Mouse (Mus musculus) WW6 (cell line): Measurements from ENCODE around the gene Rap1gds1.

Source experiments
- DNase-seq: peaks from one replicate; pipeline ENCODE4 v3.0.0-alpha.2; 2013; ENCODE audit warnings: low read depth, low spot score

Rap1gds1 gene

DNA sequence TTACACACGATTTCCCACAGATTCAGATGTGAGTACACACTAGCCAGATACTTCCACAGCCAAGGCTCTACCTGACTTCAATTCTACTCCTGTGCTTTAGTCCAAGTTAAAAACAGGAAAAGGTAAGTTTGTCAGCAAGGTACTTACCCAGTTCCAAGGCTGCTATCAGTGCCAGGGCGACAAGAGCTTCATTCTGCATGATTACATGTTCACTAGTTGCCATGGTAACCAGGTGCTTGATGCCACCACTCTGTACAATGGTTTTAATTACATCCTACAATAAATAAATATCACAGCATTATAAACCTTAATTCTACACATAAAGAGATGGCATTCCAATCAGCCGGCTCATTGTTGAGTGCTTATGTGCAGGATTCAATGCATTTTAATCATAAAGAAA lies 129.5 kb downstream of the Rap1gds1 start:
- DNase-seq, result no peak

DNA sequence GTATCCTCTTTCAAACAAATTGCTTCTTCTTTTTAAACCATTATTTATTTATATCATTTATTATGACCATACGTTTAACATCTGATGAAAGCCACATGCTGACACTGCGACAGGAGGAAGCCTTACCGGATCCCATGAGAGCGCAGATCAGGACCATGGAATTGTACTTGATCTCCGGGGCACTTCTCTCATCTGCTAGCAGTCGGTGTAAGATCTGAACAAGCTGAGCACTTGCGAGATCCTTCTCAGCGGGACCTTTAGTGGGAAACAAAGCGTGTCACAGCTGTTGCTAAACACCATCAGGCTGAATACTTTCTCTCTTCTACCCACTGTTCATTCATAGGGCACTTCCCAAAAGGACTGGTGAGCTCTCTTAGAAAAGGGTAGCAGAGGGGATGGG lies 133.4 kb downstream of the Rap1gds1 start:
- DNase-seq, result no peak

DNA sequence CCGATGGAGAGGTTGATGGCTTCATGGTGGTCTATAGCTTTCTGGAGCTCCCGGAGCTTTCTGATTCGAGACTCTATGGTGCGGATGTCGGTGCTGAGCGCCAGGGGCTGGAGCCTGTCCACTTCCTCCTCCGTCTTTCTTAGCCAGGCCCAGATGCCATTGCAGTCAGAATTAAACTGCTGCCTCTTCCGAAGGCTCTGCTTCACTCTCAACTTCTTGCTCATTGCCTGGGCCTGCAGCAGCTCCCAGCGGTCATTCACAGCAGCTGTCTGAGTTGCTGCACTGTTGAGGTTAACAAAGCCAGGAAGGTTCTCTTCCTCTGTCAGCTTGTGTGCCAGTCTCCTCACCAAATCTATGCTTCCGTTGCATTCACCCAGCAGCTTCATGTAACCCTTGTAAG lies 137.8 kb downstream of the Rap1gds1 start:
- DNase-seq, result no peak

DNA sequence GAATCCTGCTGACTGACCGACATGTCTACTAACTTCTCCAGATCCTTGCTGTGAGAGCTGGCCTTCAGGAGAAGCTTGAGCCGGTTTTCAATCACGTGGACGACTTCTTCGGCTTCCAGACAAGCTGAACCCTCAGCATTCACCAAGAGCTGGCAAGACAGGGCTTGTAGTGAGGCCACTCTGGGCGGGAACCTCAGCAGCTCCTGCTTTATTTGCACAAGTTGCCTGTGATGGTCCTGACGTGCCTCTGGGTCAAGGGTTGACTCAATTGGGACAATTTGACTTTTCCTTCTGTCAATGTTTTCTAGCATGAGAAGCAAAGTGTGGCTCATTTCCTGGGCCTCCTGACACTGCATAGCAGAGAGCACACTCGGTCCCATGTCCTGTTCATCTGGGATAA lies 138.2 kb downstream of the Rap1gds1 start:
- DNase-seq, result no peak

DNA sequence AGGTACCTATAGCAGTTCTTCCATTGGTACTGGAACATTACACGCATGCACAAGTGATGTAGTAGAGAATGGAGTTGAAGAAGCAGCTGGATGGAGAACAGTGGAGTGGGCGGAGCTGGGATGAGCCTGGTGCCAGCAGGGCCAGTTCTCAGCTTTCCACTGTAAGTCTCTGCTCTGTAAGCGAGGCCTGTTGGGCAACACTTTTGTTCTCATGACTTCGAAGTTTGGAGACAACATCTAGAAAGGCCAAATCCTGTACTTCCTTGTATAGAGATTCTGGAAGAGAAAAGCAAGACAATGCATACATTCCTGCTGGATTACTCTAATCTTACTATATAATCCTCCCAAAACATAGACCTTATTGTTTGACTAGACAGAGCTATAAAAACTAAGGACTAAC lies 147.6 kb downstream of the Rap1gds1 start:
- DNase-seq, result no peak

DNA sequence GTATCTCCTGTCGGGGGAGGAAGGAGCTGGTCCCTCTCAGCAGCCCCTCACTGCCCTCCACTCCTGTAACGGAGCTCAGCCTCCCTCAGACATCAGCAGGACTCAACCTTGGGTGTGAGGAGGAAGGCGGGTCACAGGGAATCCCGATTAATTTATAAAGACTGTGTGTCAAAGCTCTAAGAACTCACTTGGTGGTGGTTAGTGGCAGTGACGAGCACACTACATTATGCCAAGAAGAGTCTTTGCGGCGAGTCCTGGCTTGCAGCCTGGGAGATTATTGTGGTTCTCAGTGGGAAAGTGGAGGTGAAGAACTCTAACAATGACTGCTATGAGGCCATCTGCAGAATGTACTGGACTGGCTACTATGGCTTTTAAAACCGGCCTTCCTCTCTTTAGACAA lies 148.8 kb downstream of the Rap1gds1 start:
- no peak for DNase-seq

DNA sequence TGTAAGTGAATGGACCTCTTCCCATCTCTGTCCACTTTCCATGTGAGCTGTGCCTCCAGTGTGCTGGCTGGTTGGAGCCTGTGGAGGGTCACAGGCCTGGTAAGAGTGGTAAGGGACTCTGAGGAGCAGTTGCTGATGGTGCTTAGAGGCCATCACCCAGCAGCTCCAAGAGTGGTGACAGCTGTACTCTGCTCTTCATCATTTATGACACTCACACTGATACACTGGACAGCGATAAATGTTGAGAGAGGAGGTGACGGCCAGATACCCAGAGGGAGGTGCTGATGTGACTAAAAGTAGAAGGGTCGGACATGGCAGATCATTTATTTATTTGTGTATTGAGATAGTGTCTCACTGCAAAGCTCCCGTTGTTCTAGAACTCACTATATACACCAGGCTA lies 156.8 kb downstream of the Rap1gds1 start:
- no peak for DNase-seq

DNA sequence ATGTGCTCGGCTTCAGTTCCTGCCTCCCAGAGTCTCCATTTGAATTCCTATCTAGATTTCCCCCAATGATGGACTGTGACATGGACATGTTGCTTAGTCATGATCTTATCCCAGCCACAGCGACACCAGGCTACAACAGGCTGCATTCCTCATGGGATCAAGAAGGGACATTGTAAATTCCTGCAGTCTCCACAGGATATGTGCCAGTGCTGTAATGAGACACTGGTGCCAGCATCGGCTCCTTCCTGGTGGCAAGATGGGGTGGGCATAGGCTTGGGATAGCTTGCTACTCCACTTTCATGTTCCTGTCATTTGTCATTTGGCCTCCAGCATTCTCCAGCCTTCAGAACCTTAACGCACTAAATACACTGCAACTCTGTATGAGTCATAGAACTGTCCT lies 158.0 kb downstream of the Rap1gds1 start:
- no peak for DNase-seq

DNA sequence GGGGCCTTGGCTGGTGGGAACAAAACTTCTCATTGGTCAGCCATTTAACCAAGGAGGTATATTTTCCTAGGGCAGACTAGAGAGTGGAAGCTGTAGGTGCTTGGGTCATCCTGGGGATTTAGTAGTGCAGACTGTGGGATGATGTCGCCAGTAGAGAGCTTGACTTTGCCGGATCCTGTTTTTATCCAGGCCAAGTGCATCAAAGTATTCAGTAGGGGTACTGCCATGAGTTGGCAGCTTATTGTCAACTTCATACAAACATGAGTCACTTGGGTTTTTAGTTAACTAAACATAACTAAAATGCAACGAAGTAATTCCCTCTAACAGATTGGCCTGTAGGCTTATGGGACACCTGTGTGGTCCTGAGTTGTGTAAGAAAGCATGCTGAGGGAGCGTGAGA lies 158.4 kb downstream of the Rap1gds1 start:
- DNase-seq, result no peak

DNA sequence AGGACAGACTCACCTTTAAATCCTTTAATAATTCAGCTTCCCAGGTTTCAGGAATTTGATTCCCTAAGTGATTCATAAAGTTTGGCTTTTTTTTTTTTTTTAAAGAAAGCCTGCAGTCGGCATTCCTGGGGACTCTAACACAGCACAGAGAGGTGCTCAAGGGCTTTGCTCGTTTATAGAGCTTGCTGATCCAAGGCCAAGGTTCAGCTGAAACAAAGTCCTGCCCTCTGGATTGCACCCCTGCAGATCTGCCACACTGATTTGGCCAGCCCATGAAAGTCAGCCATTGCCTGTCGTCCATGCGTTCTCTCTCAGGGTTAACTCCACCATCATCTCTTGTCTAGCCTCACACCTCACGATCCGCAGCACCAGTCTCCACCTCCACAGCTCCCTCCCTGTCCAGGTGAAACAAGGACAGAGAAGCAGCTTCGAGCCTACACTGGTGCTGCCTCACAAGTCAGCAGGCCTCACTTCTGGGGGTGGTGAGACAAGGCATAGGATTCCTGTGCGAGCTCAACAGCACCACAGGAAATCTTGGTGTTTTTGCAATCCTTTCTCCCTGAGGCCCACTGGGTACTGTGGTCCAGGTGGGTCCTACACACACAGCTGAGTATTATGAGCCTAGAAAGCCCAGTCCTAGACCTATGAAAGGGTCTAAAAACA lies 160.2 kb downstream of the Rap1gds1 start:
- no peak for DNase-seq

DNA sequence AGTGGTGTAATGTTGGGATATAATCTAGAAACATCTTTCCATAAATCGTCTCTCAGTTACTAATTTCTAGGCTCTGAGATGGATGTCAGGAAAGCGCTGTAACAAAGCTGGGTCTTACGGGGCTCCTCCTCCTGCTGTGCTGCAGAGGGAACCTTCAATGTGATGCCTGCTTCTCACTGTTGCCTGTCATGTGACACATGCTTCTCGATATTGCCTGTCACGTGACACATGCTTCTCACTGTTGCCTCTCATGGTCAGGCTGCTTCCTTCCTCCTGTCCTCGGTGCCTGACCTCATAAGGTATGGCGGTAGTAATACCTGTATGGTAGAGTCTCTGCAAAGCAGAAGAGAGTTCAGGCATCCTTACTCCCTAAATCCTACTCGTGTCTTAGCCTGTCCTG lies 162.5 kb downstream of the Rap1gds1 start:
- no peak for DNase-seq

DNA sequence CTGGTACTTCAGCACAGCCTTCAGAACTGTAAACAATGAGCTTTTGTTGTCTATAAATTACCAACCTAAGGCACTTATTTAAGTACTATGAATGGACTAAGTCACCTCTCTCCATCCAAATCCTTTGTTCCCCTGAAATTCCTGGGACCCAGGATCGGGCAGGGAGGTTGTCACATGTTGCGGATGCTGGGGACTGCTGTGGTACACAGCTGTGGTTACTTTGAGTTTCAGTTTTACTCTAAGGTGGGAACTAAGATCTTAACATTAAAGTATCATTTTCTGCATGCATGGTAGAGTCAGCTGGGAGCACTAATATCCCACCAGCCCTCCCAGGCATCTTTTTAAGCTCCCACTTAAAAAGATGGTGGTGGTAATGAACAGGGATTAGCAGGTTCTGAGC lies 165.7 kb downstream of the Rap1gds1 start:
- DNase-seq, result no peak

DNA sequence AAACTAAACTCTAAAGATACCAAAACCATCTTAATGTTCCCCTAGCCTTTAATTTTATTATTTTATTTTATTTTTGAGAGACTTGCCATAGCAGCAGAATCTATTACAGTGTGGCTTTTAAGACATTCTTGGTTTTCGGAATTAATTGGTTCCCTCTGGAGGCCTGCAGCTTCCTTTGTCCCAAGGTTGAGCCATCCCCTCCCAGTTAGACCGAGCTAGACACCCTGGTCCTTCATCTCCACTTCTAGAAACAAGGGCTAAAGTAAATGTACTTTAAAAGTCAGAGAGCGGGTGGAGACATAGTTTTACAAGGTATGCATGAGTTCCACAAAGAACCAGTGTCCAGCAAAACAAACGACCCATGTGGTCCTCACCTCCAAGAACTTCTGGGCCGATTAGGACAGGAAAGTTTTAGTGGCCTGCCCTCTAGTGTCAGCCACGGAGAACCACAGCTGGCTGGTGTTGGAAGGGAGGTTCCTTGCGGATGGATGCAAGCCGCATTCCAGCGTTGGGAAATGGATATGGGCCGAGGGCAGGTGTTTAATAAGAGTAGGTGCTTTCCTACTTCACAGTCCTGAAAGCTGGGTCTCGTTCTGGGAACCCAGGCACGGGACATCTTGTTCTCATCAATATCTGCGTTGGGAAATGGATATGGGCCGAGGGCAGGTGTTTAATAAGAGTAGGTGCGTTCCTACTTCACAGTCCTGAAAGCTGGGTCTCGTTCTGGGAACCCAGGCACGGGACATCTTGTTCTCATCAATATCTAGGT lies 168.7 kb downstream of the Rap1gds1 start:
- peak; percentile 52 for DNase-seq

DNA sequence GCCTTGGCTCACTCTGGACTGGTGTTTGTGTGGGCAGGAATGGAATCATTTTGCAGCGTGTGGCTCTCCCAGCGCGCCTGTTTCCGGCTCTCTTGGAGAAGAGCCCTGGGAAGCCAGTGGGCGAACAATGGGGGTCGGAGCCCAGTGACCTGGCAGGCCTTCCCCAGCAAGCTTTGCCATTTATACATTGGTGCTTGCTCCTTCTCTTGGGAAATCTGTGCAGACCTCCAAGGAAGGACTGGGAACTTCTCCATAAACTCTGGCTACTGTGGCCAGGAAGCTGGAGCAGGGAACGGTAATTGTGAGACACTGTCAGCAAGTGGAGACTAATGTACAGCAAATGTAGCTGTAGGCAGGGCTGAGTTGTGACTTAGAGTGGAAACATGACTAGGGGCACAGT lies 169.3 kb downstream of the Rap1gds1 start:
- no peak for DNase-seq

DNA sequence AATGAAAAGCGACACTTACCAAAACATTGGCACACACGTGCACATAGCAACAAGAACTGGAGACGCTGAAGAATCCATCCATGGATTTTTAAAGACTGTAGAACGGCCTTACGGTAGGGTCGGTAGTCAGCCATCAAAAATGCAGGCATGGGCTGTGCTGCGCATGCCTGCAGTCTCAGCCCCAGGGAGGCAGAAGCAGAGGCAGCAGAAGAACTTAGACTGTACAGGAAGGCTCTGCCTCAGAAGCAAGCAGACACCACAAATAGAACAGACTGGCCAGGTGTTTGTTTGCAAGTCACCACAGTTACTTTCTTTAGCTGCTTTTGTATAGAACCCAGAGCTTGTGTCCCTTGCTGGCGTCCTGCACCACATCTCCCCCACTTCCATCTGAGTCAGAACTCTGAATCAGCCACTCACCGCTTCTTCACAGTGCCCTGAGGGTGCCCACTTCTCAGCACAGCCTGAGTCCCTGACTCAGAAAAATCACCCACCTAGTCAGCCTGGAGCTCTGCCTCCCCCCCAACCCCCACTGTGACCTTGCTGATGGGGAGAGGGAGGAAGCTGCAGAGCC lies 174.3 kb downstream of the Rap1gds1 start:
- no peak for DNase-seq

DNA sequence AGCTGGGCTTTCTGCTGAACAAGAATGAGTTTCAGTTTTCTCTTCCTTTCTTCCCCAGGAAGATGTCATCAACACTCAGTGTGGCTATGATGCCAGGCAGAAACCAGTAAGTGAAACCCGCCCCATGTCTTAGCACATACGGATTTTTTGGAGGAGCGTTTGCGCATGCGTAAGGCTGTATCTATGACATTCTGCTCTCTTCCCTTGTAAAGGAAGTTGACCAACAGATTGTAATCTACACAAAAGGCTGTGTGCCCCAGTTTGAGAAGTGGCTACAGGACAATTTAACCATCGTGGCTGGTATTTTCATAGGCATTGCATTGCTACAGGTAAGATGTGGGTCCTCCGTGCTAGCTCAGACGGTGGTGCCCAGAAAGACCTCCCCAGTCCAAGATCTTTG lies 176.9 kb downstream of the Rap1gds1 start:
- no peak for DNase-seq

DNA sequence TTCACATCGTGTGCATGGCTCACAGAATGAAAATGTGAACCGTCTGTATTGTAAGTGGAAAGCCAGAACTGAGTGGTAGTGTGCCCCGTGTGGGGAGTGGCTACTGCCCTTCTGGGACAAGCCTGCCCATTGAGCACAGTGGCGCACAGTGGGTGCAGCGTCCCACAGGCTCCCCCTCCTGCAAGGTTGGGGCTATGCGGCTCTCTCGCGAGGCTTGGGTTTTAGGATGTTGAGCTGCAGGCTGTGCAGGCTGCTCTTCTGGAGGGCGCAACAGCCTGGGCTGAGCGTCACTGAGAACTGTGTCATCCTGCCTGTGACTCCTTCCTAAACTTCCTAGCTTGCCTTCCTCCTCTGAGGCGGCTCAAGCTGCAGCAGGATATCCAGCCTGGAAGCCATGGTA lies 177.5 kb downstream of the Rap1gds1 start:
- DNase-seq, result peak; percentile 38

DNA sequence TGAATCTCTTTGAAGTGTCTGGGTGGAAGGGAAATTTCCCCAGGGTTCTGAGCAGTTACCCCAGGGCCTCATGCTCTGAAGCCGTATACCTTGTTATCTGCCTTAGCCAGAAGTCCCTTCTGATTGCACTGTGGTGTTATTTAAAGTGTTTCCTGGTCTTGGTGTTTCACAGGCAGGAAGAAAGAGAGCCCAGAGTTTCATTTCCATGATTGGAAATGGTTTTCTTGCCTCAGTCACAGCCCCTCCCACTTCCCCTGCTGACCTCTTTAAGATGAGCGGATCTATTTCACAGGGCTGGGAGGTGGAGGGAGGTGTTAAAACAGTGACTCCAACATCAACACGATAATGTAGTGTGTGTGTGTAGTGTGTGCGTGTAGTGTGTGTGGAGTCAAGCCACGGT lies 181.5 kb downstream of the Rap1gds1 start:
- DNase-seq, result no peak

DNA sequence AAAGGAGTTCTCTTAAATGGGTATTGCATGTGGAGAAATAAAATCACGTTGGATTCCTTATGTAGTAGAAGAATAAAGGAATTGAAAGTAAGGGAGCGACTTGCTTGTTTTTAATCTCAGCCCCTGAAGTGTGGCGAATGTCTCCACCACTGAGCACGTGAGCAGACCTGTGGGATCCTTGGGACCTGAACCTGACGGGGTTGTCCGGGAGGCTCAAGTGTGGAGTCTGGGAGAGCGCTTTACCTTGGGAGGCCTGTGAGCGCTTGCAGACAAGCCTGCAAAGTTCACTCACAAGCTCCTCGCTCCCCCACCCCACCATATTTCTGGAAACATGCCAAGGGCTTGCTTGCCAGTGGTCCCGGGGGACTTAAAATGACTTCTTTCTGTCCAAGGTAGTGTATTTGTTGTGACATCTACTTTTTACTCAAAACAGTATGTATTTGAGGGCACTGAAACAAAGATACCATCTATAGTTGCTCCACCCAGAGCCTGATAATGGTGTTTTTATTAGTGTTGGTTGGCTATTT lies 185.2 kb downstream of the Rap1gds1 start:
- no peak for DNase-seq

DNA sequence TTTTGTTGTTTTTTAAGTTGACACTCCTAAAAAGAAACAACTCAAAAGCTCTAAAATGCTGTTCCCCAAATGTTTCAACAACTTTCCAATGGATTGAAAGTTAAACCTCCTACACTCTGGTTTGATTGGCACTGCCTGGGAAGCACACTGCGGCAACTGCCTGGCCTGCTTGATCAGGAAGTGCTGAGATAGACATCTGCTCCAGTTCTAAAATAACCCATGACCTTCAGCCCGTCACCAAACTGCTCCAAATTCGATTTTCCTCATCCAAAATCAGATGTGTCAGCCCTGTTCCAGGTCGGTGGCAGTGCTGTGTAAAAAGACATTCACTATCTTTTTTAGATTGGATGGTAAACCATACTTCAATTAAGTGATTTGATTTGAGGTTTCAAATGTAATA lies 185.8 kb downstream of the Rap1gds1 start:
- DNase-seq, result no peak

DNA sequence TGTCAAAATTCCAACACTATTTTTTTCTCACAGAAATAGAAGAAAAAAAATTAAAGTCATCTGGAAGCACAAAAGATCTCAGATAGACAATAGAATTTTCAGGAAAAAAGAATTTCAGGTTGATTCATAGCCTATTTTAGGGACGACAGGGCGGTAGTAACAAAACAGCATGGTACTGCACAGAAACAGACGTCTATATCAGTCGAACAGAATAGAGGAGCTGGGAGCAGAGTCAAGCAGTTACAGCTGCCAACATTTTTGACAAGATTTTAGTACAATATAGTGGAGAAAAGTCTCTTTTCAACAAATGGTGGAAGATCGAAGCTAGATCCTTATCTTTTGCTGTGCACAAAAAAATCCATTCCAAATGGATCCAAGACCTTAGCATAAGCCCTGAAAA lies 188.9 kb downstream of the Rap1gds1 start:
- no peak for DNase-seq

DNA sequence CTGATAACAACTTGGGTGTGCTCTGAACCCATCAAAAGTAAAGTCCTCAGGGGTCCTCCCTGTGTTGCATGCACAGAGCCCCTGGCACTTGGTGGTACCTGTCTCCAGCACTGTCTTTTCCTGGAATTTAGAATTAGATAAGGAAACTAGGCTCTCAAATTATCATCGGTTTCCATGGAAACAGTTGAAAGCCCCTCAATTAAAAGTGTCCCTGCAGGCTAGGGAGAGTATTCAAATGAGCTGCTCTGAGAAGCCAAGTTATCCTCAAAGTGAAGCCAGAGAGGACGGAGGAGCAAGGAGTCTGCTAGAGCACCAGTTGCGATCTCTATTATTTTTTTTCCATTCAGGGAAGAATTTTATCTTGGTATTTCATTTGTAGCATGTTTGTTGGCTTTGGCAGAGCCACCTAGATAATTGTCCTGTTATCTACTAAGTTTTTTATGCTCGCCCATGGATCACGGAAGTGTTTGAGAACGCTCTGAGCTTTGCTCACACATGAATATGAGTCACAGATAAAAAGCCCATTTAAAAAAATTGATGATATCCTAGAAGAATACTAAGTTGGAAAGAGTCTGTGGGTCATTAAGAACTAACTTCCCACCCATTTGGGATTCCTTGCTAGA lies 193.2 kb downstream of the Rap1gds1 start:
- no peak for DNase-seq
